Mouse (Mus musculus) limb, embryonic 14.5 days (tissue): Measurements from ENCODE around the gene AC140267.1. TPM values are rescaled to one million over a fixed set of nuclear protein-coding genes. Genes with fewer than 3 reads are reported as not detected.
A peak's percentile ranks its signal among the peaks of the same experiment; 100 is the strongest.

Source experiments
- ATAC-seq: fragments of 200-750 bp; cut with Nextera tagmentation; 2 replicates; pipeline ENCODE4 v1.8.0; 2017; ENCODE audit warnings: low read depth, moderate number of reproducible peaks, moderate TSS enrichment; ENCODE audit not compliant: low FRiP score
- DNase-seq: peaks from one replicate; pipeline ENCODE4 v3.0.0-alpha.2; 2015; ENCODE audit warnings: low spot score
- H3K27ac ChIP-seq: fragments of 300-500 bp; sonication (generic); replicated peaks from 2 replicates; pipeline ENCODE4 v1.5.1; 2014; ENCODE audit warnings: low read depth, mild to moderate bottlenecking, low read length, moderate library complexity, mixed read lengths
- H3K27me3 ChIP-seq: fragments of 300-500 bp; sonication (generic); 2 replicates; pipeline ENCODE4 v1.6.1; 2014; ENCODE audit warnings: low read length, mixed read lengths; ENCODE audit not compliant: control insufficient read depth, insufficient read depth
- H3K36me3 ChIP-seq: fragments of 300-500 bp; sonication (generic); 2 replicates; pipeline ENCODE4 v1.6.1; 2014; ENCODE audit warnings: mild to moderate bottlenecking, low read length, moderate library complexity, mixed read lengths; ENCODE audit not compliant: control insufficient read depth, insufficient read depth
- H3K4me1 ChIP-seq: fragments of 300-500 bp; sonication (generic); 2 replicates; pipeline ENCODE4 v1.6.1; 2014; ENCODE audit warnings: antibody characterized with exemption, low read length, mixed read lengths; ENCODE audit not compliant: control insufficient read depth, insufficient read depth
- H3K4me2 ChIP-seq: fragments of 300-500 bp; sonication (generic); replicated peaks from 2 replicates; pipeline ENCODE4 v1.6.1; 2014; ENCODE audit warnings: low read depth, mild to moderate bottlenecking, low read length, moderate library complexity; ENCODE audit not compliant: severe bottlenecking
- H3K4me3 ChIP-seq: fragments of 300-500 bp; sonication (generic); replicated peaks from 2 replicates; pipeline ENCODE4 v1.5.1; 2014; ENCODE audit warnings: low read length
- H3K9ac ChIP-seq: fragments of 300-500 bp; sonication (generic); 2 replicates; pipeline ENCODE4 v1.6.1; 2014; ENCODE audit warnings: mild to moderate bottlenecking, low read depth, low read length, moderate library complexity; ENCODE audit not compliant: severe bottlenecking
- H3K9me3 ChIP-seq: fragments of 300-500 bp; sonication (generic); 2 replicates; pipeline ENCODE4 v1.6.1; 2016; ENCODE audit warnings: low read length; ENCODE audit not compliant: control insufficient read depth
- POLR2A ChIP-seq: fragments of 200-500 bp; IDR thresholded peaks from 2 replicates; pipeline ENCODE4 v1.8.0; 2012; ENCODE audit warnings: inconsistent platforms, mild to moderate bottlenecking, moderate library complexity, borderline replicate concordance; ENCODE audit not compliant: insufficient read depth, insufficient read length; ENCODE audit errors: extremely low read depth
- WGBS: fragments of 180-500 bp; shearing (Covaris S2); extraction: QIAGEN DNeasy Blood & Tissue Kit; methylation state at CpG from one replicate; pipeline ENCODE4 v1.1.7; 2014; 5-methylcytosine and 5-hydroxymethylcytosine counted together
- polyA plus RNA-seq, 2 experiments: library from polyadenylated mRNA; depleted of rRNA in 1 of 2; stranded (reverse) in 1 of 2; unstranded in 1 of 2; fragments of >200 nt; fragmentation: Nextera tagmentation in 1 of 2; extraction: Ambion mirVana in 1 of 2; gene quantifications; 2 replicates each; pipeline versions ENCODE4 v1.2.1 to v1.2.3; 2012 to 2014

AC140267.1 gene
- polyA plus RNA-seq, 2 experiments, result not detected

GRCm38 (mm10) chr15:80254847-80255645 is 19.4 kb downstream of the AC140267.1 start, which contains the start of gene Atf4:
Atf4 (plus strand) TSS chr15:80255184.
- peaks cover 61% of the 10 kb centered on the region for H3K36me3 ChIP-seq

GRCm38 (mm10) chr15:80255646-80256121 is 20.0 kb downstream of the AC140267.1 start:
- TF ChIP-seq POLR2A, result no peak
- H3K4me2 ChIP-seq, result peak overlapping the region; percentile 91
- peak; percentile 84 for DNase-seq
- H3K4me1 ChIP-seq, result peaks cover 30% of the 10 kb centered on the region
- H3K27me3 ChIP-seq, result no peaks in the 10 kb centered on the region
- peak; percentile 27 for ATAC-seq
- H3K9ac ChIP-seq, result peak overlapping the region; percentile 99
- H3K36me3 ChIP-seq, result peaks cover 58% of the 10 kb centered on the region
- H3K27ac ChIP-seq, result peak overlapping the region; percentile 96
- H3K9me3 ChIP-seq, result no peaks in the 10 kb centered on the region
- peak overlapping the region; percentile 97 for H3K4me3 ChIP-seq
- WGBS, result 5% methylated on average over 37 of the region's 51 CpGs

More at GRCm38 (mm10) chr15:80254847-80255645, 19.4 kb downstream of the AC140267.1 start, which contains the start of gene Atf4:
- under 1% methylated on average over 58 of the region's 62 CpGs for WGBS
- ATAC-seq, result peak; percentile 92
- DNase-seq, result peak; percentile 99
- Histone ChIP-seq H3K27ac (peak within 1 kb of the TSS; percentile 96), H3K4me1 (peaks cover 30% of the 10 kb centered on the region), H3K9me3 (no peaks in the 10 kb centered on the region), H3K4me2 (peak within 1 kb of the TSS; percentile 91), H3K9ac (peak within 1 kb of the TSS; percentile 99), H3K4me3 (peak within 1 kb of the TSS; percentile 97), H3K27me3 (no peaks in the 10 kb centered on the region)
- peak; percentile 100 for TF ChIP-seq POLR2A

GRCm38 (mm10) chr15:80256242-80256641 is 20.6 kb downstream of the AC140267.1 start:
- peak overlapping the region; percentile 97 for H3K4me3 ChIP-seq
- H3K4me2 ChIP-seq, result peak overlapping the region; percentile 91
- WGBS, result 11% methylated on average over 16 of the region's 16 CpGs
- ATAC-seq (no peak), DNase-seq (no peak)
- H3K4me1 ChIP-seq, result peaks cover 30% of the 10 kb centered on the region
- H3K36me3 ChIP-seq, result peaks cover 52% of the 10 kb centered on the region
- H3K9me3 ChIP-seq, result no peaks in the 10 kb centered on the region
- H3K27me3 ChIP-seq, result no peaks in the 10 kb centered on the region
- H3K9ac ChIP-seq, result peak overlapping the region; percentile 99
- TF ChIP-seq POLR2A, result no peak
- peak overlapping the region; percentile 96 for H3K27ac ChIP-seq

GRCm38 (mm10) chr15:80256656-80257601 is 21.3 kb downstream of the AC140267.1 start:
- peak overlapping the region; percentile 96 for H3K27ac ChIP-seq
- H3K4me1 ChIP-seq, result peaks cover 30% of the 10 kb centered on the region
- 61% methylated on average over 12 of the region's 12 CpGs for WGBS
- H3K27me3 ChIP-seq, result no peaks in the 10 kb centered on the region
- H3K9me3 ChIP-seq, result no peaks in the 10 kb centered on the region
- H3K4me3 ChIP-seq, result peak overlapping the region; percentile 97
- peak overlapping the region; percentile 91 for H3K4me2 ChIP-seq
- TF ChIP-seq POLR2A, result no peak
- no peak for ATAC-seq
- H3K36me3 ChIP-seq, result peaks cover 45% of the 10 kb centered on the region
- peak overlapping the region; percentile 99 for H3K9ac ChIP-seq
- DNase-seq, result no peak
